Mouse (Mus musculus): ENCODE measurements around the gene Vmn1r59. TPM values are rescaled to one million over a fixed set of nuclear protein-coding genes. Genes with fewer than 3 reads are reported as not detected.
"Not testable (repeated sequence)": the region's sequence is repeated elsewhere in the genome, so short reads cannot be mapped to it uniquely, and the experiment has no call there.

Vmn1r59 gene
- 0.10 TPM in 1 of 2 replicates, not detected in the other for polyA plus RNA-seq (2012)

DNA sequence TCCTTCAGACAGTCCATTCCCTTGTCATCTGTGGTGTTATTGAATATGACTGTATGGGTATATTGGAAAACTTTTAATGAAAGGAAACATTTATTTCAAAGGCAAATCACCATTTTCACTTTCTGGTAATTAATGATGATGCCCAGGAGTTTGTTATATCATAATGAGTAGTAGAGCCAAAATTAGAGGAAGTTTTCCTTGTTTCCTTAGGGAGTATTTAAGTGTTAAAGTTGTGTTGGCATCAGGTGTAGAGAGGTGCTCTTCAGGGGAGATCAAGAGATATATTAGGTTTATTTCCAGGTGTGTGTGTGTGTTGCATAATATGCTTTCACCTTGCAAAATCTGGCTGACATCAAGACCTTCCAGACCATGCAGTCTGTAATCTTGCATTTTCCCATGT lies at the start of gene Vmn1r59:
Gene Vmn1r59, minus strand, starts transcription at position 101 of the 400 bp plus-strand sequence.
- no peaks in the 10 kb centered on the region for H3K27me3 ChIP-seq (ENCODE audit: control insufficient read depth)
- no peaks in the 10 kb centered on the region for H3K4me1 ChIP-seq (ENCODE audit: control insufficient read depth)
- no peak within 1 kb of the TSS for H3K4me3 ChIP-seq (replicated peaks)
- no peaks in the 10 kb centered on the region for H3K36me3 ChIP-seq (ENCODE audit: control insufficient read depth)
- H3K9me3 ChIP-seq (ENCODE audit: control insufficient read depth, low read length) = peaks cover 24% of the 10 kb centered on the region
- TF ChIP-seq TAL1 (IDR thresholded peaks at IDR 0.05; ENCODE audit: low read length) (no peak), GATA1 (IDR thresholded peaks at IDR 0.05; ENCODE audit: low read length) (no peak)

DNA sequence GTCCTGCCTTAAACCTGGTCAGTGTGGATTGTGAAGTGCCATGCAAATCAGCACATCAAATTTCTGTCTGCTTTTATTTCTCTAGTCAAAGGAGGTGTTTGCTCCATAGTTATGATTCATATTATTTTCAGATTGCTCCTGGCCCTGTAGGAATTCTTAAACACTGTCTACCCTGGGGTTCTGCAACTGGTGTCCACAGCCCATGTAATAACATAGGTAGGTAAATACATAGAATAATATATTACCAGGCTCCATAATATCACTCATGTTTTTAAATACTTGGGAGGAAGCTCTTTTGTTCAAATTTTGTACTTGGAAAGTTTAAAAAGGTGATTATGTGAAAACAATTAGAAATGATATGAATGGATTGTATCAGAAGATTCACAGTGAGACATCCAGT lies 37.3 kb upstream of the Vmn1r59 start, which contains the start of gene Vmn2r28:
Gene Vmn2r28, minus strand, starts transcription at position 101 of the 400 bp plus-strand sequence.
- not testable (repeated sequence) for H3K4me3 ChIP-seq (replicated peaks); H3K4me1 ChIP-seq (ENCODE audit: control insufficient read depth); H3K36me3 ChIP-seq (ENCODE audit: control insufficient read depth)

DNA sequence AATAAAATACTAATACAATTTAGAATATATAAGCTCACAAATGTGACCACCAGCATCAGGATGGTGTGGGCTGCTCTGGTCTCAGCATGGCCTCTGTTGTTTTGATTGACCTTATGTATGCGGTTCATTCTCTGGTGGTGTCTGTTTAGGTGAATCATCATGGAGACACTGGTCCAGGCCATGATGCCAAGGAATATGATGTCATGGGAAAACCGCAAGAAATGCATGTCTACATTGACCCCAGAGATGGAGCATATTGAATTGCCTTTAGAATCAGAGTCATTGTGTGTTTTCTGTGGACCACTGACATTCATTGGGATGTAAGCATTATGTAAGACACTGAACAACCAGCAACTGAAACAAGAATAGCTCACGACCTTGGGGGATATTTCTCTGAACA lies 2.6 kb downstream of the Vmn1r59 start:
- H3K4me1 ChIP-seq (ENCODE audit: control insufficient read depth); H3K4me3 ChIP-seq (replicated peaks); H3K36me3 ChIP-seq (ENCODE audit: control insufficient read depth); H3K27me3 ChIP-seq (ENCODE audit: control insufficient read depth): not testable (repeated sequence)
- peaks cover 16% of the 10 kb centered on the region for H3K9me3 ChIP-seq (ENCODE audit: control insufficient read depth, low read length)

More for the DNA sequence above, 37.3 kb upstream of the Vmn1r59 start, which contains the start of gene Vmn2r28:
- not testable (repeated sequence) for H3K9me3 ChIP-seq (ENCODE audit: control insufficient read depth, low read length); H3K27me3 ChIP-seq (ENCODE audit: control insufficient read depth)

DNA sequence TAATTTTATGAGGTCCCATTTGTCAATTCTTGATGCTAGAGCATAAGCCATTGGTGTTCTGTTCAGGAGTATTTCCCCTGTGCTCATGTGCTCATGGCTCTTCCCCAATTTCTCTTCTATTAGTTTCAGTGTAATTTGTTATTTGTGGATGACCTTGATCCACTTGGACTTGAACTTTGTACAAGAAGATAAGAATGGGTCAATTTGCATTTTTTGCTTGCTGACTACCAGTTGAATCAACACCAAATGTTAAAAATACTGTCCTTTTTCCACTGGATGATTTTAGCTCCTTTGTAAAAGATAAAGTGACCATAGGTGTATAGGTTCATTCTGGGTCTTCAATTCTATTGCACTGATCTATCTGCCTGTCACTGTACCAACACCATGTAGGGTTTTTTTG lies 7.9 kb downstream of the Vmn1r59 start:
- no peak overlapping the region for H3K4me3 ChIP-seq (replicated peaks)
- no peak for TF ChIP-seq GATA1 (IDR thresholded peaks at IDR 0.05; ENCODE audit: low read length)
- TF ChIP-seq TAL1 (IDR thresholded peaks at IDR 0.05; ENCODE audit: low read length) = no peak
- no peaks in the 10 kb centered on the region for H3K36me3 ChIP-seq (ENCODE audit: control insufficient read depth)
- no peaks in the 10 kb centered on the region for H3K4me1 ChIP-seq (ENCODE audit: control insufficient read depth)
- no peaks in the 10 kb centered on the region for H3K27me3 ChIP-seq (ENCODE audit: control insufficient read depth)
- peaks cover 3% of the 10 kb centered on the region; the same call in 1 of the 2 replicates for H3K9me3 ChIP-seq (ENCODE audit: control insufficient read depth, low read length)

DNA sequence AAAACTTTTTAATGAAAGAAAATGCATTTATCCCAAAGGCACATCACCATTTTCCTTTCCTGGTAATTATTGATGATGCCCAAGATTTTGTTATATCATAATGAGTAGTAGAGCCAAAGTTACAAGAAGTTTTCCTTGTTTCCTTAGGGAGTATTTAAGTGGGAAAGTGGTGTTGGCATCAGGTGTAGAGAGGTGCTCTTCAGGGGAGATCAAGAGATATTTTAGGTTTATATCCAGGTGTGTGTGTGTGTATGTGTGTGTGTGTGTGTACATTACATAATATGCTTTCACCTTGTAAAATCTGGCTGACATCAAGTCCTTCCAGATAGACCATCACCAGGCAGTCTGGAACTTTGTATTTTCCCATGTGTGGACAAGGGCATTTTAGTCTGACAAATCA lies 43.3 kb downstream of the Vmn1r59 start, which contains the start of gene Vmn1r58:
Gene Vmn1r58, minus strand, starts transcription at position 101 of the 400 bp plus-strand sequence.
- not testable (repeated sequence) for H3K36me3 ChIP-seq (ENCODE audit: control insufficient read depth); H3K4me1 ChIP-seq (ENCODE audit: control insufficient read depth); H3K27me3 ChIP-seq (ENCODE audit: control insufficient read depth); H3K4me3 ChIP-seq (replicated peaks); H3K9me3 ChIP-seq (ENCODE audit: control insufficient read depth, low read length)

DNA sequence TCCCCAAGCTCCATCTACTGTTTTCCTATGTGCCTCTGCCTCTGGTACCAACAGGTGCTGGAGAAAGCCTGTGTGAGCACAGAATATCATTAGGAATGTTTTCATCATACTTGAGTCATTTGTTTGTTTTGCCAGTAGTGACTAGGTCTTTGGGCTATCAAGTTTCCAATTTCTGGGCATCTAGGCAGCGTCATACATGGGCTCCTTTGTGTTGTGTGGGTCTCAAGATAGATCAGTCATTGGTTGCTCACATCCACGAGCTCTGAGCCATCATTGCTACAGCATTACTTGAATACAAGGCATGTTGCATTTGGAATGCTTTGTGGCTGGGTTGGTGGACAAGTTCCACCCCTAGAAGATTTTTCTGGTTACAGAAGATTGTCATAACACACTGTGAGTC lies 50.4 kb downstream of the Vmn1r59 start:
- Histone ChIP-seq H3K9me3 (ENCODE audit: control insufficient read depth, low read length) (peaks cover 3% of the 10 kb centered on the region), H3K4me1 (ENCODE audit: control insufficient read depth) (no peaks in the 10 kb centered on the region), H3K27me3 (ENCODE audit: control insufficient read depth) (no peaks in the 10 kb centered on the region), H3K4me3 (replicated peaks) (no peak overlapping the region), H3K36me3 (ENCODE audit: control insufficient read depth) (no peaks in the 10 kb centered on the region)
- TF ChIP-seq GATA1 (IDR thresholded peaks at IDR 0.05; ENCODE audit: low read length) (no peak), TAL1 (IDR thresholded peaks at IDR 0.05; ENCODE audit: low read length) (no peak)

Other genes with a start within 250 kb of the Vmn1r59 start
- not detected in 2 replicates for gene Vmn1r57, start 238.3 kb downstream of the Vmn1r59 start, polyA plus RNA-seq (2012)
- not detected in 2 replicates for gene Gm5065, start 106.2 kb downstream of the Vmn1r59 start, polyA plus RNA-seq (2012)
- gene Nlrp2, start 105.7 kb downstream of the Vmn1r59 start, polyA plus RNA-seq (2012) = not detected in 2 replicates
- under 0.01 TPM in 1 of 2 replicates, not detected in the other for gene Vmn1r58, start 43.4 kb downstream of the Vmn1r59 start, polyA plus RNA-seq (2012)
- gene Vmn2r28, start 37.2 kb upstream of the Vmn1r59 start, polyA plus RNA-seq (2012) = not detected in 2 replicates
- not detected in 2 replicates for gene Vmn1r60, start 90.5 kb upstream of the Vmn1r59 start, polyA plus RNA-seq (2012)
- gene Vmn1r61, start 156.5 kb upstream of the Vmn1r59 start, polyA plus RNA-seq (2012) = not detected in 2 replicates
- not detected in 2 replicates for gene Vmn1r62, start 216.9 kb upstream of the Vmn1r59 start, polyA plus RNA-seq (2012)